Mouse (Mus musculus) ovary, postnatal 36 days (tissue): ENCODE results near the gene Enpp4.

Source experiments
- DNase-seq: peaks from one replicate; pipeline ENCODE4 v3.0.0; 2022; ENCODE audit warnings: low spot score, mixed read lengths

Gene Enpp4

GRCm38 (mm10) chr17:44090916-44091315, 14.7 kb downstream of the Enpp4 start:
- DNase-seq = no peak

- DNase-seq = no peak
Measured at GRCm38 (mm10) chr17:44088226-44088625, 17.4 kb downstream of the Enpp4 start.

DNA sequence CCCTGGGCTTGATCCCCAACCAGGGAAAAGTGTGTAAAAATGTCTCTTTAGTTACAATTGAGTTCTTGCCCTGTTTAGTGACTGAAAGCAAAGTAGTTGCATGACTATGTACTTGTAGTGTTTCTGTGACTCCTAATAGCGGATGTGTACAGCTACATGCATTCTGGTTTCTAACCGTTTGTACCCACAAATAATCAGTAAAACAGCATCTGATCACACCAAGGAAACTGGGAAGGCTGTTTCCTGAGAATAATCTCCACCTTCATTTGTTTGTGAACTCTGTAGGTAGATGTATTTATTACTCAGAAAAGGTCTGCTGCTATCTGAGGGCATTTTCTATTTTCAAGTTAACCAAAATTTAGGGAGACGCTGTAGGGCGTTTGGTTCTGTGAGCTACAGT, 22.5 kb downstream of the Enpp4 start:
- no peak for DNase-seq

GRCm38 (mm10) chr17:44078631-44079350, 26.8 kb downstream of the Enpp4 start, which contains the start of gene Enpp5:
Gene Enpp5 (plus strand): TSS chr17:44078813.
- DNase-seq = peak; percentile 77

DNA sequence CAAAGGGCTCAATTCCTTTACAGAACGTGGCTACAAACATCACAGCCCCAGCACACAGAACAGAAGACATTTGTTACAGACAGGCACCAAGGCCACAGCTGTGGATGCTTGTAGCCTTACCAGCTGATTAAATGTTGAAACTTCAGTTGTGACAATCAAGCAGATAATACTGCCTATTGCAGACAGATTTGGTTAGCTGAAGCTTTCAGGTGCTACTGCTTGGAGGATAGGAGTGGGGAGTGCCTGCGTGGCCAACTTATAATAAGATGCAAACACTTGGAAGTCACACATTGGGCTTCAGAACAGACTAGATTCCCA, 27.8 kb downstream of the Enpp4 start:
- DNase-seq = no peak

DNA sequence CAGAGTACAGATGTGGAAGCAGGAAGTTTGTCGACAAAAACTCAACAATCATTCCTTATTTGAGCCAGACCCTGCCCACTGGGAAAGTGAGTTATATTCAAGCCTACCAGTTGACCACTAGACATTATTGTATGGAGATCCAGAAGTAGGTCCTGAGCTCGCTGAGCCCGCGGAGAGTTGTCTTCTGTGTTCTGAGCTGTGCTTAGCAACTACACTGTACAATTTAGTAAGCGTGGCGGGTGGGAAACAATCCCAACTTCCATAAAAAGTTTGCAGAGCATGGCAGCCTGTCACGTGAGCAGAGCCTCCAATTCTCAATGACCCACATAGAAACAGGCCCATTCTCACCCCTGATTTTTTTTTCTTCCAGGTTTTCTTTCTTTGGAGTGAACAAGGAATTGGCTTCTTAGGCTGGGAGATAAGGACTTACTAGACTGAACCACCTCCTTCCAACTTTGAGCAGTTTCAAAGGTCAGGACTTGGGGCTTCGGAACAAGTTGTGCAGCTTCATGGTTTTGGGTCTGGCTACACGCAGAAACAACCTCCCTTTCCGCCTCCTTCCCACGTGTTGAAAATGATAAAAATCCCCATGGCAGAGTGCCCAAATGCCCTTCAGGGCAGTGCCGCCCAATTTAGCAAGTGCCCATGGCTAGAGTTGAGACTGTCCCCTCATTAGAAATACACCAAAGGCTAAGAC, 28.3 kb downstream of the Enpp4 start:
- no peak for DNase-seq

DNA sequence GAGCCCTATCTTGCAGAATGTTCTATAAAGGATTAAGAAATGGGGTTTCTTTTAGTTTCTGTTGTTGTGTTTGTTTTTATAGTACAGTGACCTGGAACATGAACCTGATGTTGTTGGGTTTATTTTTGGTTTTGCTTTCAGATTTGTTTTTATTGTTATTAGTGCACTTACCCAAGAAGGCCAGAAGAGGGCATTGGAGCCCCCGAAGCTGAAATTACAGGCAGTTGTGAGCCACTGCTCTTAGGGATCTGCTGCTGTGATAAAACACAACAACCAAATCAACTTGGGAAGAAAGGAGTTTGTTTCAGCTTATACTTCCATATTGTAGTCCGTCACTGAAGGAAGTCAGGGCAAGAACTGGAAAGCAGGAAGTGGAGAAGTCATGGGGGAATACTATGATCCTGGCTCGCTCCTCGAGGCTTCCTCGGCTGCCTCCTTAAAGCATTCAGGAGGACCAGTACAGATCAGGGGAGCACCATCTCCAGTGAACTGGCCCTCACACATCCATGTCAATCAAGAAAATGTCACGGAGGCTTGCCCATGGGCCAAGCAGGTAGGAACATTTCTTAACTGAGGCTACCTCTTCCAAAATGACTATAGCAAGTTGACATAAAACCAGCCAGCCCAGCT, 29.4 kb downstream of the Enpp4 start:
- no peak for DNase-seq

- DNase-seq = no peak
Measured at GRCm38 (mm10) chr17:44075601-44076000, 30.0 kb downstream of the Enpp4 start.

DNA sequence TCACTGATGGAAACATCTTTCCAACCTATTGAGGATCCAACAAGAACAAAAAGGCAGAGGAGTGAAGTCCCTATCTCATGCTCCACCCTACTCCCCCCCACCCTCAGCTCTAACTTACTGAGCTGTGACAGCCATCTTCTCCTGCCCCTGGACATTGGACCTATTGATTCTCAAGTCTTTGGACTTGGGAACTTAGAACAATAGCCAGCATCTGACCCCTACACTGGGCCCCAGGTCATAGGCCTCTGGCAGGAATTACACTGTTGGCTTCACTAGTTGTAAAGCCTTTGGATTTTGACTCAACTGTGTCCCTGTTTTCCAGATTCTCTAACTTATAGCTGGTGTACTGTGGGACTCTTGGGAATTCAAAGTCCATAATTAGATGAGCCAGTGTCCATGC, 33.9 kb downstream of the Enpp4 start:
- no peak for DNase-seq

DNA sequence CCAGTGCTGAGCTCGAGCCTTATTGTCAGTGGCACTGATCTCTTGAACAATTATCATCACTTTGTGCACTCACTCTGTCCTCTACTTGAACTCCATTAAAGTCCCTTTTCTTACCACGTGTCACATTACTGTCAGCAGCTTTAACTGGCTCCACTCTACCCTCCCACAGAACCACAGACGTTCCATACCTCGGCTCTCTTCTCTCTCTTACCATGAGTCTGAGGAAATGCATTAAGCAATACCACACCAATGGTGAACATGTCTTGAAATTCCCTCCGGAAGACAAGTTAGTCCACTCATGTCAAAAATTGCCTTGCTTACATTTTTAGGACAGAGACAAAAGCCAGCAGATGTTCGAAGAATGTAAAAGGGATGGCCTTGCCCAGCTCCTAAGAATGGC, 36.7 kb downstream of the Enpp4 start:
- DNase-seq = no peak

DNA sequence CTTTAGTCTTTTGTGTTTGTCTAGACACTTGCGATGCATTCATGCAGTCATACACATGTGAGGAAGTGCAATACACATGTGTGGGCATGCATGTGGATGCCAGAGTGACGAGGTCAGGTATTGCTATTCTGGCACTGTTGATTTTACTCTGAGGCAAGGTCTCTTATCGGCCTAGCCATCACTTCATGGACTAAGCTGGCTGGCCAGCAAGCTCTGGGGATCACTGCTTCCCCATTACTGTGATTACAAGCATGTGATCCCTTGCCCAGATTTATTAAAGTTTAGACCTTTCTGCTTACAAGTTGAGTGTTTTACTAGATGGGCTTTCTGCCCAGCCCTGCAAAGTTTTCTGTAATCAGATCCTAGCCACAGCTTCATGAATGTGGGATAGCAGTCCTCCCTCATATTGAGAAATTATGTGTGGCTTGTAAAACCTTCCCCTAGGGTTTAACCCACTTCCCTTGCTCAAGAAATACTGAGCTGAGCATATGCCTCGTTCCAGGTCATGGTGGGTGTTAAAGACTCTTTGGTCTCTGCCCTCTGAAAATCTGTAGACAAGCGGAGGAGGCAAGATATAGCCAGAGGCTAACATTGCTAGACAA, 44.2 kb downstream of the Enpp4 start:
- DNase-seq = no peak

- no peak for DNase-seq
Measured at GRCm38 (mm10) chr17:44060781-44061180, 44.8 kb downstream of the Enpp4 start.

- no peak for DNase-seq
Measured at GRCm38 (mm10) chr17:44058145-44058544, 47.5 kb downstream of the Enpp4 start.

DNA sequence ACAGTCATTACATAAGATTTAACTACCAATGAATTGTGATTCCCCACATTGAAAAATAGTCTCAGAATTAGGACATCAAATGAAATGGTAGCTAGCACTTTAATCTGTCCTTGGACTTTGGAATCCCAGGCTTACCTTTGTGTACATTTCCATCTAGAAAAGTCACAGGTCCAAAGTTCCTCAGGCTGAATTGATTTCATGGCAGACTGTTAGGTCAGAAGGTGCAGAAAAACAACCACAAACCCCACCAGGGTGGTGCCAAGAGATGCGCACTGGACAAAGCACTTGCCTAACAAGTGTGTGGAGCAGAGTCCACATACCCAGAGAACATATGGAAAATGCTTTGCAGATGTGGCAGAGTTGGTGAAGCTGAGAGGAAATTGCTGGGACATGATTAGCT, 48.5 kb downstream of the Enpp4 start:
- no peak for DNase-seq

DNA sequence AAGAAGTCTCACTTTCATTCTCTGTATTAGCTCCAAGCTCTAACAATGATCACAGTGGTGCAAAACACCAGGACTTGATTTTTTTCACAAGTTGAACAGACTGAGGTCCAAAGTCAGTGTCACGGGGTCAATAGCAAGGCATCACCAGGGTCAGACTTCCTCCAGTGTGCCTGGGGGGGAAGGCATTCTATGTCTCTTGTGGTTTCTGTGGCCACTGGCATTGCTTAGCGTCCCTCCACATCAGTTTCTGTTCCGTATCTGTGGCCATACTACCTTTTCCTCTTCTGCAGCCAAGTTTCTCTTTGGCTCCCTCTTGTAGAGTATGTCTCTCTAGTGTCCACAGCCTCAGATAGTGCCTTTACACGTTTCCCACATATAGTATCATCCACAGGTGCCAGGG, 52.2 kb downstream of the Enpp4 start:
- DNase-seq = no peak
